Mouse (Mus musculus): ENCODE measurements around the gene Sh2b3.
"Not testable (repeated sequence)": the region's sequence is repeated elsewhere in the genome, so short reads cannot be mapped to it uniquely, and the experiment has no call there.

Gene Sh2b3

GRCm38 (mm10) chr5:121837441-121838340, at the start of gene Sh2b3:
Sh2b3 (minus strand) TSS chr5:121837646.
- peak; percentile 62 for DNase-seq (ENCODE audit: low read depth, low spot score)

DNA sequence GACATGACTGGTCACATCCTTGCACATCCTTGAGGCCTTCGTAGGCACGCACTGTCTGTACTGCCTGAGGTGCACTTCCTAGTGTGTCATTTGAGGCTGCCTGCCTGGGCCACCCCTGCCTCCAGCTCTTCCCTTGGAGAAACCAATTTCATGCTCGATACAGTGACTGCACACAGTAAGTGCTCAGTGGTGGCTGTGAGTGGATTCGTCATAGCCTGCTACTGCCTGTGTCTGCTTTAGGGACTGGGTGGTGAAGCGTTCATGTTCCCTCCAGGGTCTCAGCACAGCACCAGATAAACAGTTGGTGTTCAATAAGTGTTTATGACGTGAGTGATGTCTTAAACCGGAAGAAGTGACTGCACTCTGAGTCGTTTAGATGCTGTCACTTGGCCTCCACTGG, 45.9 kb upstream of the Sh2b3 start:
- no peak for DNase-seq (ENCODE audit: low read depth, low spot score)

DNA sequence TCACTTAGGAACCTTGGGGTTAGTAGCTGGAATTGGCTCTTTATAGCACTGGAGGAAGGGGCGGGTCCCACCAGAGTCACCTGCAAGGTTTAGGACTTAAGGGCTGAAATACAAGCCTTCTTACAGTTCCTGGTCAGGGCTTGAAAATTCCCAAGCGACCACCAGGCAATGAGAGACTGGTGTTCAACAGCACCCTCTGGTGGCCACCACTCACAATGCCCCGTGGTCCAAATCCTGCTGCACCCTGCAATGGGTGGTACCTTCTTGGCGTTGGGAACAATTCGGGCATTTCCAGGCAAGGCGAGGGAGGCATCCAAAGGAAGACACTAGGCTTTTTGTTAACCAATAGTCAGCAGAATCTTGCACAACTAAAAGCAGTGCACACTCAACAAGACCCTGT, 41.8 kb upstream of the Sh2b3 start:
- DNase-seq (ENCODE audit: low read depth, low spot score) = no peak

DNA sequence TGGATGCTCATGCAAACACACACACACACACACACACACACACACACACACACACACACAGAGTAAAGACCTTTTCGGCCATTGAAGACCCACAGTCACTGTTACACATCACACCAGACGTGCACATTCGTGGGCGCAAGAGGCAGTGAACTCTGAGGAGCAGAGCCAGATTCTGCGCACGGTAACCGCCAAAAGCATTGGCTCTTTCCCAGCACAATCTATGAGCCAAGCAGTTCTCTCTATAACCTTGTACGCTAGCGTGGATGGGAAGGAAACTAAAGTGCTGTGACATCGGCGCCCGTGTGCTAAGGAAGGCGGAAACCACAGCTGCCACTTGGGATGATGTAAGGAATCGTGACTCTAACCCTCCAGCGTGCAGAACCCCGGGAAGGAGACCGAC, 41.3 kb upstream of the Sh2b3 start:
- no peak for DNase-seq (ENCODE audit: low read depth, low spot score)

DNA sequence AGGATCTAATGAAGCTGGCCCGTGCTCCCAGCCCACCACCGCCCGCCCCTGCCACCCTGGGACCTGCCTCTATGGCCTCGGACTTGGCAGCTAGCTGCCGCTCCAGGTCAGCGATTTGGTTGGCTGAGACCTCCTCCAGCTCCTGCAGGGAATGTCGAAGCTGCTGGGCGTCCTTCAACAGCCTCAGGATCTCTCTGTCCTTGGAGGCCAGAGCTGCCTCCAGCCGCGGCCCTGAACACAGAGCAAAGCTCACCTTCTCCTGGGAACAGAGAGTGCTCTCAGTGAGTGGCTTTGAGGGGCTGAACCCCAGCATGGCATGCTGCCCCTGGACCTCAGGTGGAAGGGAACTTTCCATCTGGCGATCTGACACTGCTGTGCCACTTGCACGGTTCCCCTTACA, 39.5 kb upstream of the Sh2b3 start:
- DNase-seq (ENCODE audit: low read depth, low spot score) = no peak

GRCm38 (mm10) chr5:121875041-121875440, 37.6 kb upstream of the Sh2b3 start:
- DNase-seq (ENCODE audit: low read depth, low spot score) = no peak

DNA sequence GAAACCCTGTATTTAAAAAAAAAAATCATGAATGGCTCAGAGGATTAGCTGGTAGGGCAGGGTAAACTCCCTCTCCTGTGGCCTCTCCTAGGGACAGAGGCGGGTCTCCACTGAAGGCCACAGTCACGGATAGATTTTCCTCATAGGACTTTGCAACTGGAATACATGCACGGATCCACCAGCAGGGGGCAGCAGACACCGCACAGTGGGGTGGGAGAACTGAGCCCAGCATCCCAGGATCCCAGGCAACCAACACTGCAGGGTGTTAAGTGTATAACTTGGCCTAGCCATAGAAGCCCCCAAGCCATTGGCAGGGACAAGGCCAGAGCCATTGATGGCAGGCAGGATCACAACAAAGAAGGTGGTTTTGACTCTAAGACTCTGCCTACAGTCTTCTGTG, 34.7 kb upstream of the Sh2b3 start:
- DNase-seq (ENCODE audit: low read depth, low spot score) = peak; percentile 56

DNA sequence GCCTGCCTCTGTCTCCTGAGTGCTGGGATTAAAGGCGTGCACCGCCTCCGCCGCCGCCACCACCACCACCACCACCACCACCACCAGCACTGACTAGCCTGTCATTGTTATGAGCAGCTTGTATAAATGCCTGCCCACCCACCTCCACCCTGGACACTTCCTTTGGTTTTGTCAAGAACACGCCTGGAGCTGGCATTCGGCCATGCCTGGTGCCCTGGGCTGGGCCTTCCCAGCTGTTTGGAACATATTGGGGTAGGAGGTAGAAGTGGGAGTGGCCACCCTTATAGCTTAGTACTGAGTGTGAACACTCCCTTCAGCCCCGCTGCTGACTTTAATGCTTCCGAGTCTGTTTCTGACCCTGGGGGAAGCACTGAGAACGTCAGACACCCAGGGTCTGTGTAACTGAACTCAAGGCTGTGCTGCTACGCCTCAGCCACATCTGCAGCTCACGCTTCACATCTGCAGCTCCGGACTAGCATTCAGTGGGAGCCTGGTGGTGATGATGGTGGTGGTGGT, 34.1 kb upstream of the Sh2b3 start:
- DNase-seq (ENCODE audit: low read depth, low spot score) = no peak

- DNase-seq (ENCODE audit: low read depth, low spot score) = no peak
Measured at GRCm38 (mm10) chr5:121870832-121871231, 33.4 kb upstream of the Sh2b3 start.

DNA sequence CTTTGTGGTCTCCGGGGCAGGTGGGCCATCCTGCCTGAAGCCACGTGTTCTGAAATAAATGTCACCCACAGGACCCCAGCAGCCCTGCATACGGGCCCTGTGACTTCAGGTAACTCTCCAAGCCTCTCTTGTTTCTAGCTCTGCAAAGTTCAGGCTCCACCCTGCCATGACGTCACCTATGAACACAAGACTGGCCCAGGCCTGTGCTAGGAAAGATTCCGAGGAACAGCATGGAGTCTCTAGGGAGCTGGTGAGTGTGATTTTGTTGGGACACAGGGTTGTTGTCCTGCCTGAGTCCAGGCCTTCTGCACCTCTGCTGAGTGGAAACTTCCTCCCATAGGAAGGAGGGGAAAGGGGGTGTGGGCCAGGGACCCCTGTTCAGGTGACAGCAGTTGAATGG, 30.5 kb upstream of the Sh2b3 start:
- DNase-seq (ENCODE audit: low read depth, low spot score) = no peak

- DNase-seq (ENCODE audit: low read depth, low spot score) = no peak
Measured at GRCm38 (mm10) chr5:121864330-121864729, 26.9 kb upstream of the Sh2b3 start.

- DNase-seq (ENCODE audit: low read depth, low spot score) = no peak
Measured at GRCm38 (mm10) chr5:121861964-121862363, 24.5 kb upstream of the Sh2b3 start.

- DNase-seq (ENCODE audit: low read depth, low spot score) = no peak
Measured at GRCm38 (mm10) chr5:121858427-121858826, 21.0 kb upstream of the Sh2b3 start.

- no peak for DNase-seq (ENCODE audit: low read depth, low spot score)
Measured at GRCm38 (mm10) chr5:121856740-121857139, 19.3 kb upstream of the Sh2b3 start.

DNA sequence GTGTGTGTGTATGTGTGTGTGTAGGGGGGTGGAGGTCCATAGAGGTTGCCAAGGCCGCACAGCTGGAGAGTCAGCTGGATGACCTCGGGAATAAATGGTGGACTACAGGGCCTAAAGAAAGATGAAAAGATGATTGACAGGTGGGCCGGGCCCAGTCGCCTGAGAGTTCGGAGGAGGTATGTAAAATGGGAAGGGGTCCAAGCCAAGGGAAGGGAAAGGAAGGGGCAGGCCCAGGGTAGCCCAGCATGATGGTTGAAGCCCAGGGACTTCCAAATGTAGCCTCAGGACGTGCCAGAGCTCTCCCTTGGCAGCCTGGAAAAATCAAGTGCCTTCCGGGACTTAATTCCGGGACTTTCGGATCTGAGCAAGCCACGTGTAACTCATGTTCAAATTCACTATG, 17.3 kb upstream of the Sh2b3 start:
- no peak for DNase-seq (ENCODE audit: low read depth, low spot score)

GRCm38 (mm10) chr5:121853368-121854051, 16.1 kb upstream of the Sh2b3 start:
- DNase-seq (ENCODE audit: low read depth, low spot score) = no peak

DNA sequence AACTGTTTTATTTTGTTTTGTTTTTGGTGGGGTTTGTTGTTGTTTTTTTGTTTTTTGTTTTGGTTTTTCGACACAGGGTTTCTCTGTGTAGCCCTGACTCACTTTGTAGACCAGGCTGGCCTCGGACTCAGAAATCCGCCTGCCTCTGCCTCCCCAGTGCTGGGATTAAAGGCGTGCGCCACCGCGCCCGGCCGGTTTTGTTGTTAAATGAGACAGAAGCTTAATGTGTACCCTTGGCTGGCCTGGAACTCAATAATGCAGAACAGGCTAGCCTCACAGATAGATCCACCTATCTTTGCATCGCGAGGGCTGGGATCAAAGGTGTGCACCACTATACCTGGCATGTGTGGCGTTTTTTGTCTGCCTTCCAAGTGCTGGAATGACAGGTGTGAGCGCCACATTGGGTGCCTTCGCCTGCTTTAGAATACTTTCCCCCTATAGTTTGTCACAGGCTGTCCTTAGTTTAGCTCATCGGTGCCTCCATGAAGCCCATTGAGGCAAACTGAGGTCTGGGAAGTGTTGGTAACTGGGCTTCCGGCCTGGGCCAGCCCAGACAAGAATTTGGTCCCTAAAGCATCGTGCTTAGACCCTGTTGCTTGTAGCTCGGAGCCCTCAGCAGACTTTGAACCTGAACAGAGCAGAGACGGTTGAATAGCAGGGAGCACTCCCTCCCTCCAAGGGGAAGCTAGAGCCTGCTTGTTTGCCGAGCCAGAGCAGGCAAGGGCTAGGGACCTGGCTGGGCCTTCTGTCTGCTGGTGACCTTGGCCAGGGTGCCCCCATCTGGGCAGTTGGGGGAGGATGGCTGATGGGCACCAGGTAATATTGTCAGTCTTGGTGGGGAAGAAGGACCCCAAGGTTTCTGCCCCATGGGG, 12.3 kb upstream of the Sh2b3 start:
- no peak for DNase-seq (ENCODE audit: low read depth, low spot score)

- DNase-seq (ENCODE audit: low read depth, low spot score) = peak; percentile 92
Measured at GRCm38 (mm10) chr5:121848743-121849142, 11.3 kb upstream of the Sh2b3 start, which contains the start of gene Pheta1. Pheta1 (plus strand) TSS chr5:121848984.

- DNase-seq (ENCODE audit: low read depth, low spot score) = peak; percentile 55
Measured at GRCm38 (mm10) chr5:121848035-121848519, 10.6 kb upstream of the Sh2b3 start.

DNA sequence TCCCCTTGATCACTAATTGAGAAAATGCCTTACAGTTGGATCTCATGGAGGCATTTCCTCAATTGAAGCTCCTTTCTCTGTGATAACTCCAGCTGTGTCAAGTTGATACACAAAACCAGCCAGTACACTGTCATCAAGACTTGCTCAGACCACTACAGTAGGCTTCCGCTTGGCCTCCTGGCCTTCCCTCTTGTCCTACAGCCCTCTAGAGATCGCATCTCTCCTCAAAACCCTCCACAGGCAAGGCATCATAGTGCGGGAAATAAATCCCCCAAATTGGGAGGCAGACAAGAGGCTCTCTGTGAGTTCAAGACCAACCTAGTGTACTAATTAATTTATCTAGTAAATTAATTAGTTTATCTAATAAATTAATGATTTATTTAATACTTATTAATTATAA, 9.8 kb upstream of the Sh2b3 start:
- not testable (repeated sequence) for DNase-seq (ENCODE audit: low read depth, low spot score)

GRCm38 (mm10) chr5:121846322-121846721, 8.9 kb upstream of the Sh2b3 start:
- DNase-seq (ENCODE audit: low read depth, low spot score) = no peak

DNA sequence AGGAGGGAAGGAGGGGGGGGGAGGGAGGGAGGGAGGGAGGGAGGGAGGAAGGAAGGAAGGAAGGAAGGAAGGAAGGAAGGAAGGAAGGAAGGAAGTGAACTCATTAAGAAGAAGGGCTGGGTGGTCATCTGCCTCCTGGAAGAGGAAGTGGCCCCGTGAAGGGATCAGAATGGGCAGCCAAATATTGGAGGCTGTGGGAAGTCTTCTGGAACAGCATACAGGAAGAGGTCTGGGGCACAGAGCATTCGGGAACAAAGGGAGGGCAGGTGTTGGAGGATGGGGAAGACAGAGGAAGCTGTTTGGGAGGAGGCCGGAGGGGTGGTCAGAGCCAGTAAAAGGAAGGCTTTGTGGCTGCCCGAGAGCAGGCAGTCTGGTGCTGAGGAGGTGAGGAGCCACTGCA, 7.9 kb upstream of the Sh2b3 start:
- no peak for DNase-seq (ENCODE audit: low read depth, low spot score)

Measured in skeletal muscle tissue, adult 2 months (tissue).